Mouse (Mus musculus) left cerebral cortex, adult 9 months (tissue): ENCODE measurements around the gene Maco1.
"Not testable (repeated sequence)": the region's sequence is repeated elsewhere in the genome, so short reads cannot be mapped to it uniquely, and the experiment has no call there.

Experiments used
- DNase-seq, 2 experiments: peaks; one replicate each; pipeline ENCODE4 v3.0.0; 2022; ENCODE audit warnings: low spot score in 2 of 2

Gene Maco1

DNA sequence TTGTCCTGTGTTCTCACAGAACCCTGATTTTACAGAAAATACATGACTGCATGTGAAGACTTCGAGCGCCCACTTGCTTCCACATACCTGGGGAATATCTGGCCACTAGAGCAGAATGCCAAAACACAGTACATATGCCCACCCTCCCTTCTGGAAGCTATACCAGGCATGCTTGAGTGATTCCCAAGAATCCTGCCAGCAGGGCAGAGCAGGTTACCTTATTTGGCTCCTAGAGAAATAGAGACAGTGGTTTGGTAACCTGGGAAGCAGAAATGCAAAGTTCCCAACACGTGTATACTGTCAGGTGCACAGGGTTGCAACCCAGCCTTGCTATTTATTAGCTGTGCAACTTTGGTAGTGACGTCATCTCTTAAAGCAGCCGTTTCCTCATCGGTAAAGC is 8.7 kb upstream of the Maco1 start:
- no peak for DNase-seq

GRCm38 (mm10) chr4:134858494-134858893 is 5.3 kb upstream of the Maco1 start:
- no peak for DNase-seq

- no peak for DNase-seq
Measured at GRCm38 (mm10) chr4:134856501-134856900, 3.4 kb upstream of the Maco1 start.

DNA sequence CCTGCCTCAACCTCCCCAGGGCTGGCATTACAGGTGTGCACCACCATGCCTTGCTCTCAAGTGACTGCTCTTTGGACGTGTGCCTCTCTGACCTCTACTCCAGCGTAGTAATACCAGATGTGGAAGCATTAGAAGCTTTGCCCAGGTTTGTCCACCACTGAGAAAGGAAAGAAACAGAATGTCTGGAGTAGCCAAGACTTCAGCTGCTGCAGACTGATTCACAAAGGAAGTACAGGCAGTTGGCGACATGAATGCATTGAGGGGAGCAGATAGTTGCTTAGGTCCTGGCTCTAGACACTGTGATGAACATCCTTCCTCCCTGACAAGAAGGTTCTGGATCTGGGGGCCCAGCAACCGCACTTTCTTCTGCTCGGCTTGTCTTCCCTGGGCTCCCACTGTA is 2.9 kb upstream of the Maco1 start:
- DNase-seq = no peak

- no peak for DNase-seq
Measured at GRCm38 (mm10) chr4:134855371-134855770, 2.2 kb upstream of the Maco1 start.

- DNase-seq = peak; percentile 90 to 95
Measured at GRCm38 (mm10) chr4:134853637-134854485, 716 bp upstream of the Maco1 start.

GRCm38 (mm10) chr4:134852438-134853255 is 498 bp downstream of the Maco1 start:
- DNase-seq = peak in 1 of 2 experiments; percentile 11

GRCm38 (mm10) chr4:134851876-134852275 is 1.3 kb downstream of the Maco1 start:
- no peak for DNase-seq

DNA sequence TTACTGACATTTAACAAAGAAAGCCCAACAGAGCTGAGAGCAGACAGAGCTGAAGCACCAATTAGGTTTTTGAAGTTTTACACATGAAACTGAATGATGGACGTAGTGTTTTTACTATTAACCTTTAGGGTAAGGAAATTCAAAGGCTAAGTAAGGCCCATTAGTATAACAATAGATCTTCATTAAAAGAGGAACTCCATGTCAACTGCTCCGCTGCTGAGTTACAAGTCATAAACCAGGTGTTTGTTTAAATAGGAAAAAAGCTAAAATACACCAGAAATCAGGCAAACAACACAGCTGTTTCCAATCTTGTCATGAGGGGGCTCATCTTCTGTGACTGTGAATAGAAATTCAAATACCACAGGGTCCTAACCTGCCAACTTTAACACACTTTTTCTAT is 1.9 kb downstream of the Maco1 start:
- no peak for DNase-seq

DNA sequence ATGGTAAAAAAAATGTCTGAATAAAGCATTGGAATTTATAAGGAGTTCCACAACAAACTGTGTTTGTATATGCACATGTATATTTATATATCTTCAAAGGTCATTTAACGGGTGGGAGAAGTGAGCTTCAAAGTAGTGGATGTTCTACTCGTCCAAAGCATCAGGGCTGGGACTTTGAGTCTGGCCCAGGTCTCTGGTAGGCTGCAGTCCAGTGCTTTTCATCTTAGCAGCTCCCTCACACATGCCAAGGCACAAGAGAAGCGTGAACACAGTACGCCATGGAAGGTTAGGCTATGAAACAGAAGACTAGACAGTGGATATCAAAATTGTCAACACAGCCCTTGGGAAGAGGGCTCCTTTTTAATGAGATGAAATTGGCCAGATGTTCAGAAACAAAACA is 2.6 kb downstream of the Maco1 start:
- DNase-seq = no peak

DNA sequence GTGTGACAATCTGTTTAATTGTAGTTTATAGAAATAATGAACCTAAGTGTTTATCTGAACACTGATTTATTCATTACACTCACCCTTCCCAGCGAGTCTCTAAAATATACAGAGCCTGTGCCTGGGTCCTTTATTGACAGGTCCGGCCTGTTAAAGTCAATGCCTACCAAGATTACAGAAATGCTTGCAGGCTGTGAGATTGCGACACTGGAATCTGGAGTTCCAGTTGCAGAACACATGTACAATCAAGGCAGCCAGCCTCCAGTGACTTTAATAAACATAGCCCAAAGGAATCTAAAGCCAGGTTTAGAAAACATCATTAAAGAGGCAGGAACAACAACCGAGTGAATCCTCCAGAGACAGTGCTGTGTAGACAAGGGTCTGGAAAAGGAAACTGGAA is 5.6 kb downstream of the Maco1 start:
- DNase-seq = no peak

- DNase-seq = no peak
Measured at GRCm38 (mm10) chr4:134843566-134843965, 9.6 kb downstream of the Maco1 start.

DNA sequence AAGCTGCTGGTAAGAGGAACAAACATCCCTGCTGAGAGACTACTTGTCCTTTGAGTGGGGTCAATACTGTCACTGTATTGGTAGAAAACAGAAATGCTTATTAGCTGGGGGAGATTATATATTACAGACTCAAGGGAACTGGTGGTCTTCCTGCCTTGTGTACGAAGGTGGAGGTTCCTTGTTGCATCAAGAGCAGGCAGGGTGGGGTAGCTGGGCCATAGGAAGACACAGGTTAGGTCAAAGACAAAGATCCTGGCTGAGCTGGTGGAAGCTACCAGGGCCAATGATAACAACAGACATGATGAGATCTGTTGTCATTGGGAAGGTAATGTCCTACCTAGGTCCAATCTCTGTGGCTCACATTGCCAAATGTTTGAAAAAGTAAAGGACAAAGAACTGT is 12.9 kb downstream of the Maco1 start:
- DNase-seq = no peak

DNA sequence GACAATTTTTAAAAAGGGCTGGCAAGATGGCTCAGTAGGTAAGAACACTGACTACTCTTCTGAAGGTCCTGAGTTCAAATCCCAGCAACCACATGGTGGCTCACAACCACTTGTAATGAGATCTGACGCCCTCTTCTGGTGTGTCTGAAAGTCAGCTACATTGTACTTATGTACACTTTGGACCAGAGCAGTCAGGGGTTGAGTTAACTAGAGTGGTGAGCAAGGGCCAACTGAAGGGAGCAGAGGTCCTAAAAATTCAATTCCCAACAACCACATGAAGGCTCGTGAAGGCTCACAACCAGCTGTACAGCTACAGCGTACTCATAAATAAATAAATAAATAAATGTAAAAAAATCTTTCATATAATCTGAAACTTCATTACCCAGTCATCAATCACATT is 14.4 kb downstream of the Maco1 start:
- DNase-seq = not testable (repeated sequence)

- no peak for DNase-seq
Measured at GRCm38 (mm10) chr4:134838221-134838620, 14.9 kb downstream of the Maco1 start.

GRCm38 (mm10) chr4:134835486-134835885 is 17.7 kb downstream of the Maco1 start:
- no peak for DNase-seq

DNA sequence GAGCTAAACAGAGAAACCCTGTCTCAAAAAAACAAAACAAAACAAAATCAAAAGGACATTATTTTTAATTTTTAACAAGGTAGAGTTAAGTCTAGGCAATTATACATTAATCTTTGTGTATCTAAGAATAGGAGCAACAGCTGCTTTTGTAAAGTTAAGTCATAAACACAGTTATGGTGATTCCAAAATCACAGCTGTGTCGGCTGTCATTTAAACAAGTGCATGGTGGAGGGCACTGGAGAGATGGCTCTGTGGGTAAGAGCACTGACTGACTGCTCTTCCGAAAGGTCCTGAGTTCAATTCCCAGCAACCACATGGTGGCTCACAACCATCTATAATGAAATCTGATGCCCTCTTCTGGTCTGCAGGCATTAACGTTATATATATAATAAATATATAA is 21.2 kb downstream of the Maco1 start:
- DNase-seq = no peak

DNA sequence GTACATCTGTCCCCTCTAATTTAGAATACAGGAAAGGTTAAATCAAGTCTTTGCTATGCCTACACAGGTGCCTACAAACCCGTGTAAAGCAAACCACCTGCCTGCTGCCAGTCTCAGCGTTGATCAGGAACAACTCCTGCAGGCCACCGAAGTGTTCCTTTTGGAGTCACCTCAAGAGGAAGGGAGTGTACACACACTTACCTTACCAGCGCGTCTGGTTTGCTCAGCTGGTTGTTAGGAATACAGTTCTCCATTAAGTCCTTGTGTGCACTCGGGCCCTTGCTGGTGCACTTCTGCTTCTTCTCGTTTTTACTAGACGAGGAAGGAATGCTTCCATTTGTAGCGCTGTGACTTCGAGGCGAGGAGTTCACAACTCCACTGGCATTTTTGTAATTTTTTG is 25.3 kb downstream of the Maco1 start:
- DNase-seq = no peak

GRCm38 (mm10) chr4:134826348-134826747 is 26.8 kb downstream of the Maco1 start:
- no peak for DNase-seq

DNA sequence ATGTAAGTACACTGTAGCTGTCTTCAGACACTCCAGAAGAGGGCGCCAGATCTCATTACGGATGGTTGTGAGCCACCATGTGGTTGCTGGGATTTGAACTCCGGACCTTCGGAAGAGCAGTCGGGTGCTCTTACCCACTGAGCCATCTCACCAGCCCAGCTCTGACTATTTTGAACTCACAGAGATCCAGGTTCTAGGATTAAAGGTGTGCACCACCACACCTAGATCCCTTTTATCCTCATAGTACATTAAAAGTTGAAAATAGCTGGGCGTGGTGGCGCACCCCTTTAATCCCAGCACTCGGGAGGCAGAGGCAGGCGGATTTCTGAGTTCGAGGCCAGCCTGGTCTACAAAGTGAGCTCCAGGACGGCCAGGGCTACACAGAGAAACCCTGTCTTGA is 27.3 kb downstream of the Maco1 start:
- not testable (repeated sequence) for DNase-seq

GRCm38 (mm10) chr4:134823560-134823959 is 29.6 kb downstream of the Maco1 start:
- DNase-seq = no peak

GRCm38 (mm10) chr4:134821061-134821460 is 32.1 kb downstream of the Maco1 start:
- no peak for DNase-seq

GRCm38 (mm10) chr4:134817706-134818105 is 35.4 kb downstream of the Maco1 start:
- DNase-seq = no peak
